Mouse (Mus musculus) olfactory bulb, adult 2 months (tissue): ENCODE data around the gene Ccdc137.

ENCODE experiments used
- CTCF ChIP-seq: fragments of 200-500 bp; IDR thresholded peaks from 2 replicates; pipeline ENCODE4 v1.5.1; 2012; ENCODE audit warnings: low read depth, mild to moderate bottlenecking, low read length, moderate library complexity; ENCODE audit not compliant: insufficient read depth
- POLR2A ChIP-seq: fragments of 200-500 bp; IDR thresholded peaks from 2 replicates; pipeline ENCODE4 v1.6.1; 2012; ENCODE audit warnings: mild to moderate bottlenecking, low read depth, low read length, moderate library complexity; ENCODE audit not compliant: insufficient read depth

DNA sequence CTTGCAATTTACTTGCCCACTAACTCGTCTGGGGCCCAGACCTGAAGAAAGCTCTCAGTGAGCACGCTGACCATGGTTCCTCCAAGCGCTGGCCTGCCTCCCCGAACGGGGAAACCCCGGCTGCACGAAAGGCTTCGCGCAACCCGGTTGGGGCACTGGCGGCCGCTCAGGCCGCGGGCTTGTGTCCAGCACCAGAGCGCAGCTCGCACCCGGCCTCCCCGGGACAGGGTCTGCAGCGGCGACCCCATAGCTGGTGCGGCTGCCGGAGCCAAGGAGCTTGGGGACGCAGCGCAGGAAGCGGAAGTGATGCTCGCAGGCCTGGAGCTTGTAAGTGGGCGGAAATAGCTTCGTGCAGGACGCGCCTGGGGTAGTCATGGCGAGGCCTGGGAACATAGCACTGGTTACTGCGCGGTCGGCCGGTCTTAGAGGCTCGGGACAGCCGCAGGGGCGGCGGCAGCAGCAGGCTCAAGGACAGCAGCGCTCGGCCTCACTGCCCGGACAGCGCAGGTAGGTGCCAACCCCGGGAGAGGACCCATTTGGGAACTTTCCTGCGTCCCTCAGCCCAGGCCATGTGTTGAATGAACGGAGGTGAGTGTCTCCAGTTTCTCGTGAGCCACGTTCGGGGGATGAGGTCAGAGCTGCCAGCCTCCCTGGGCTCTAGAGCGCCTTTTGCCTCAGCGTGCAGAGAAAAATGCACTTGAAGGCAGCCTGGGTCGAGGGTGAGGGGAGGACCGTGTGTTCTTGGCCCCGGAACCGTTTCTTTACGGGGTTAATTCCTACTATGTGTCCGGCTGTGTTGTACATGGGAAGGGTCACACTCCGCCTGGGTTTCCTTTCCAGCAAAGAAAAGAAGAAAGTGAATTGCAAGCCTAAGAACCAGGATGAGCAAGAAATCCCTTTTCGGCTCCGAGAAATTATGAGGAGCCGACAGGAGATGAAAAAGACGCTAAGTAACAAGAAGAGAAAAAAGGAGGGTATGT lies at the start of gene Ccdc137, which contains the start of gene Oxld1:
- TF ChIP-seq POLR2A (peak; percentile 92), CTCF (no peak)
